Mouse (Mus musculus): ENCODE results near the gene Fsip1. TPM values are rescaled to one million over a fixed set of nuclear protein-coding genes. Genes with fewer than 3 reads are reported as not detected.
A peak's percentile ranks its signal among the peaks of the same experiment; 100 is the strongest.

The Fsip1 gene
- total RNA-seq, 2 experiments from 2014 or later: not detected

DNA sequence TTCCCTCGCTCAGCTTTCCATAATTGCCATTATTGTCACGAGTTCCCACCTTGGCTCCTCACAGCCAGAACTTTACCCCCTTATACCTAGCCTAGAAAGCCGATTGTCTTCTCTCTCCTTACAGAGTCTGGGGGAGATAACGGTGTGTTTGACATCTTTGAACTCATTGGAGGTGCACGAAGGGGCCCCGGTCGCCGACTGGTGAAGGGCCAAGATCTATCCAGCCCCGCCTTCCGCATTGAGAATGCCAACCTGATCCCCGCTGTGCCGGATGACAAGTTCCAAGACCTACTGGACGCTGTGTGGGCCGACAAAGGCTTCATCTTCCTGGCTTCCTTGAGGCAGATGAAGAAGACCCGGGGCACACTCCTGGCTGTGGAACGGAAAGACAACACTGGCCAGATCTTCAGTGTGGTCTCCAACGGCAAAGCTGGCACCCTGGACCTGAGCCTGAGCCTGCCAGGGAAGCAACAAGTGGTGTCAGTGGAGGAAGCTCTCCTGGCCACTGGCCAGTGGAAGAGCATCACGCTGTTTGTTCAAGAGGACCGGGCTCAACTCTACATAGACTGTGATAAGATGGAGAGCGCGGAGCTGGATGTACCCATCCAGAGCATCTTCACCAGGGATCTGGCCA lies 143.8 kb downstream of the Fsip1 start:
- intact Hi-C loops (cut with DNase I): loop anchor here (5.0 to 10.0 kb wide), 2 partner anchors 132 to 491 kb away; no protein-coding TSS in a partner anchor
- DNase-seq (ENCODE audit: low spot score): no peak

DNA sequence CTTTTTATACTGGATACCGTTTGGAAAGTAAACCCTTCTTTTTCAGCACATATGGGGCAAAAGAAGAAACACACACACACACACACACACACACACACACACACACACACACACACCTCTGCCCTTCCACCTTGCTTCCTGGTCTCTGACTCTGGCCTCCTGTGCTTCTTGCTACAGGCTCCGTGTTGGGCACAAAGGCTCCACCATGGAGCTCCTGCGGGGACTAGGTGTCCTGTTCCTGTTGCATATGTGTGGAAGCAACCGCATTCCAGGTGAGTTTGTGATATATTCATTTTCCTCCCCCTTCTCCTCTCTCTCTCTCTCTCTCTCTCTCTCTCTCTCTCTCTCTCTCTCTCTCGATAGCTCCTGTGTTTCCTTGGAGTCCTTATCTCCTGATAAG lies 144.3 kb downstream of the Fsip1 start:
- intact Hi-C loops (cut with DNase I): loop anchor here (5.0 to 10.0 kb wide), 2 partner anchors 132 to 490 kb away; no protein-coding TSS in a partner anchor

DNA sequence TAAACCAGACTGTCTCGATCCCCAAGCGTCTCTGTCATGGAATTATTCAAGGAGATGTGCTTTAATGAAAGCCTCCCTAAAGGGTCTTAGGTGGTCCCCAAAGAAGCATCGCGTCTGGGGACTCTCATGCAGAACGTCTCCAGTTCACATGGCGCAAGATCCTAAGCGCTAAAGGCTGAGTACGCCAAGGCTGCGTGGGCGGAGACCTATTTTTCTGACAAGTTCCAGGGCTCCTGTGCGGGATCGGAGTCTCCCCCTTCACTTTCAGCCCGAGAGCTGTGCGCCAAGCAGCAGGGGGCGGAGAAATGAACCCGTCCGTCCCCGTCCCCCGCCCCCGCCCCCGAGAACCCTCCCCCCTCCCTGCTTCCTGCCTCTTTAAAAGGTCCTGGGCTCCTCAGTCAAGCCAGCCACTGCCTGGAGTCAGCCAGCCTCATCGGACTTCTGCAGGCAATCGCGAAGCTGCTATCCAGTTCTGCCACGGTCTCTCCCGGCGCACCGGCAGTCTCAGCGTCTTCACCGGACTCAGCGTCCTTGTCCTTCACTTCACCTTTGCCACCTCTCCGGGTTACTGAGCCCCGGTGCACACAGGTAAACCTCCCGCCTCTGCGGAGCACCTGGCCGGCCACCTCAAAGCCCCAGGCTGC lies 145.2 kb downstream of the Fsip1 start, which contains the start of gene Thbs1:
Gene Thbs1, plus strand, starts transcription at position 389 of the 644 bp plus-strand sequence.
- DNase-seq (ENCODE audit: low spot score): peak; percentile 59
- intact Hi-C loops (cut with DNase I): loop anchor here (1.0 to 10.0 kb wide), 4 partner anchors 133 to 570 kb away; no protein-coding TSS in a partner anchor

More for the DNA sequence above, 144.3 kb downstream of the Fsip1 start:
- DNase-seq (ENCODE audit: low spot score): no peak

DNA sequence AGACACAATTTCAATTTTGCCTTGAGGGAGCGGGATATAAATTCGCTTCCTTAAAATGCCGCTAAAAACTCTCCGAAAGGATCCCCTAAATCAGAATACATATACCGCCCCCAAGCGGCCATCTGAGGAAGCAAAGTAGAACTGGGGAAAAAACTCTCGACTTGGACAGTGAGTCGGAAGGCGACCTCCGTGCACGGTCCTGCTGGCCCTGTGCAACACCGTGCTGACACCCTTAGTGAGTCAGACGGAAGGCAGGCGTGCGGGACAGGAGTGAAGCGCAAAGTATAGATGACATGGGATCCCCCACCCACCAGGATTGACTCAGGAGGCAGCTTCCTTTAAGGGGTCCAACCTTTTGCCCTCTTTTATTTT lies 145.7 kb downstream of the Fsip1 start:
- intact Hi-C loops (cut with DNase I): loop anchor here (1.0 to 10.0 kb wide), 4 partner anchors 134 to 570 kb away; no protein-coding TSS in a partner anchor
- peak; percentile 66 for DNase-seq (ENCODE audit: low spot score)

DNA sequence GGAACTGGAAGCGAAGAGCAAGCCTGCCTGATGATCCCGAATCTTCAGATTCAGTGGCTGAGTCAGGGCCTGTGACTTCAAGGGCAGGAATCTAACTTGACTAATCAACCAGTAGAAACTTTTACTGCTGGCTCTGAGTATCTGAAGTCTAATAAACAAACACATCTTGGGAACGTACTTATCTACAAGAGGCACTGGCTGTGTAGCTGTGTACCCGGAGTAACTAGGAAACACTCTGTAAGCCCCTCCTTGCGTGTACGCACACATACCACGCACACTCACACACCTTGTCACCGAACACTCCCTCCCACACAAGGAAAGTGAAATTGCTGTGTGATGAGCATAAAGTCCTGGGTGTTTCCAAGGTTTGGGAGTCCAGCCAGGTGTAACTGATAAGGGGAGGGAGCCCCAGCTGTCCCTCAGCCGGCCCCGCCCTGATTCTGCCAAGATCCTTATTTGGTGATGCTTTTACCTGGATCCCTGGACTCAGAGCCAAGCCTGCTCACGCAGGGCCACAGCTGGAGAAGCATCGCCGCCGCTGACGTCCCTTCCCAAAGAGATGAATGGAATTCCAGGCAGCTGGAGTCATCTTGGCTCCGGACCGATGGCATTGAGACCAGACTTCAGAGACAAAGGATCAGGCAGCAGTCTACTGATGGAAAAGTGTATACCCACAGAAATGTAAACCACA lies 146.4 kb downstream of the Fsip1 start:
- DNase-seq (ENCODE audit: low spot score): peak; percentile 33
- intact Hi-C loops (cut with DNase I): loop anchor here (2.0 to 10.0 kb wide), 3 partner anchors 134 to 488 kb away; no protein-coding TSS in a partner anchor

DNA sequence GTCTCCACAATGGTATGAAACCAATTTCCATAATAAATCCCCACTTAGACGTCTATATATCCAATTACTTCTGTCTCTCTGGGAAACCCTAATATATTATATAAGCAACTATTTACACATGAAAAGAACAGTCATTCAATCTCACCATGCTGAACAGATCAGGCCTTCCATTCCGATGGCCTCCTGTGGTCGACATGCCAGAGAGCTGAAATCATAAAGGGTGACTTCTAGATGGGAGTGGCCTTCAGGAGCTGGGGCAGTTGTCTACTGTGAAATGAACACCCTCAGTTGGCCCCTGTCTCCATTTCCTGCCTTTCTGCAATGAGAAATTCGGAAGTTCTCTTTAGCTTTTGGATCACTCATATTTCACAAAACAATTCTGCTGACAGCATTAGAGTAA lies 154.6 kb downstream of the Fsip1 start:
- no peak for DNase-seq (ENCODE audit: low spot score)
- intact Hi-C loops (cut with DNase I): loop anchor here (5.0 to 10.0 kb wide), 2 partner anchors 45 to 257 kb away; no protein-coding TSS in a partner anchor

DNA sequence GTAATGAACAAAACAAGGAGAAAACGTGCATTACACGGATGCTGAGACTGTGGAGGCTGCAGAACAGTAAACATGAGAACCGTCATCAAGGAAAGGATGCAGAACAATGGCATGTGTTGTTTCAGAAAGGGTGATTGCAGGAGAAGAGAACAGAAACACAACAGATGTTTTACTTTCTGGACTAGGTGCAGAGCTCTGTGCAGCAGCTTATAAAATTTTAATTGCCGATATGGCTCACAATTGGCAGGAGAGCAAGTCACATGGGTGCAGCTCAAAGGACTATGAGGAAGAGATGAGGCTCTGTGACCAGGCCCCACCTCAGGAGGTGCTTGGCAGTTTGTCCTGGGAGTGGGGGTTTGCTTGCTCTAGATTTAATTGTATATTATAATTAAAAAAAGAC lies 157.7 kb downstream of the Fsip1 start:
- intact Hi-C loops (cut with DNase I): no loop called here
- no peak for DNase-seq (ENCODE audit: low spot score)

DNA sequence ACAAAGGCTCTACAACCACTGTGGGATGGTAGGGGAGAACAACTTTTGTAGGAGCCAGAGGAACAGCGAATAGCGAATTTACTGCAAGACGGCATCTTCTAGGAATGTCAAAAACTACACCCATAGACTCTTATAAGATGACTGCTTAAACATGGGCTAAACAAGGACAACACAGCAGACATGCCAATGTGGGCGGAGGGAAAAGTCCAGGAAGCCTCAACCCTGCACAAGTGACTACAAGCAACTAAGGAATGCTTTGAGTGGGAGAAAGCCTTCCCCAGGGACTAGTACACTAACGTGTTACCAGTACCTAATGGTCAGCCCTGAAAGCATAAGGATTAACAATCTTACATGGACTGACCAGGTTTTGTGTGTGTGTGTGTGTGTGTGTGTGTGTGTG lies 165.5 kb downstream of the Fsip1 start:
- intact Hi-C loops (cut with DNase I): no loop called here
- DNase-seq (ENCODE audit: low spot score): no peak

DNA sequence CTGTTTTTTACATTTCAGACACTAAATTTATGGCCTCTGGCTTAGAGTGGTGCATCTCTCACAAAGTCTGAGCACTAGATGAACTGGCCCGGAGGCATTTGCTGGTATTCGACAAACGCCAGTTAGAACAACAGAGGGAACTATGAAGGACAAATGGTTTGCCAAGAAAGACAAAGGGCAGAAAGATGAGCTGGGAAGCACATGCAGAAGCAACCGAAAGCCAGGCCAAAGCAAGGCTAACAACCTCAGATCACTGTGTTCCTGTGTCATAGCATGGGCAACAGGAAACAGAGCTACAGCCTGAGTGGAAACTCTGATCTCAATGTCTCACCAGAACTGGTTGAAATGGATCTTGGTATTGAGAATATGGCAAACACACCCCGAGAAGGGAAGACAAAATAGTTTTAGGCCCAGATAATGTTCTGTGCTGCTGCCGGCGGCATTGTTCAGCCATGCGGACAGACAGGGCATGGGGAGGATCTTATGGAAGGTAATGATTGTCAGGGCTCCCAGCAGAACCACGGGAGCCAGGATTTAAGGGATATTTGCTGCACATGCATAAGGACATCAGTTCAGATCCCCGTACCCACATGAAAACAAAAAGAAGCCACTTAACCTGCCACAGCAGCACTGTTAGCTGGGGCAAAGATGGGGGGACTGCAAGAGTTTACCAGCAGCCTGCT lies 169.6 kb downstream of the Fsip1 start:
- intact Hi-C loops (cut with DNase I): no loop called here

DNA sequence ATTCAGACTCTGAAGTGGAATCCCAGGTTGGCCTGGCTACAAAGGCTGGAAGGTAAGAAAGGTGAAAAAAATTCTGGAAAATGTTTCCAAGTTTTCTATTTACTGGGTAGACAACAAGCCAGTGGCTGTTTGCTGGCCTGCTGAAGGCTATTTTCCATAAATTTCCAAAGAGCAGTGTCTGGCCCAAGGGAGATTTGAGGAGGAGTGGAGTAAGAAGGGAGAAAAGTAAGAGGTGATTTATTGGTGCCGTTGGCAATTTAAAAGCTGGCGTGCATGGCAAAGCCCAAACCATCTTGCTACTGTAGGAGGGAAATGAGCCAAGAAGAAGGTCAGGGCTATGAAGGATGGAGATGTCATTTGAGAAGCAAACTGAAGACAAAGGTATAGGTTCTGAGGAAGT lies 171.1 kb downstream of the Fsip1 start:
- no peak for DNase-seq (ENCODE audit: low spot score)
- intact Hi-C loops (cut with DNase I): no loop called here

More for the DNA sequence above, 169.6 kb downstream of the Fsip1 start:
- no peak for DNase-seq (ENCODE audit: low spot score)

DNA sequence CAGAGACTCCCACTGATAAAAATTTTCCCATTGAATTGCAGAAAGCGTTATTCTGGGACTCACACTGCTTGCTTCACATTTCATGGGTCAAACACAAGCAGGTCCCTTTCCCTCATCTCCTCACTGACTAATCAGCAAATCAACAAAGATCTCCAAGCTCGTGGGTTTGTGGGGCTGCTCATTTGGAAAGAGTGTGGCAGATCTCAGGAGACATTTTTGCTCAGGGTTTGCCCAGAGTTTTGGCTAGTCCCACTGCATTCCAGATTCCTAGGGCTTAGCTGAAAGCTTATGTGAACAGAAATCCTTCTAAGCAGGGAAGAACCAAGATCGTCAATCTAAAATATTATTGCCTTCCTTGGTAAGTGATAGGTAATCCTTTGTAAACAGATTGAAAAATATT lies 172.1 kb downstream of the Fsip1 start:
- intact Hi-C loops (cut with DNase I): no loop called here
- DNase-seq (ENCODE audit: low spot score): no peak

DNA sequence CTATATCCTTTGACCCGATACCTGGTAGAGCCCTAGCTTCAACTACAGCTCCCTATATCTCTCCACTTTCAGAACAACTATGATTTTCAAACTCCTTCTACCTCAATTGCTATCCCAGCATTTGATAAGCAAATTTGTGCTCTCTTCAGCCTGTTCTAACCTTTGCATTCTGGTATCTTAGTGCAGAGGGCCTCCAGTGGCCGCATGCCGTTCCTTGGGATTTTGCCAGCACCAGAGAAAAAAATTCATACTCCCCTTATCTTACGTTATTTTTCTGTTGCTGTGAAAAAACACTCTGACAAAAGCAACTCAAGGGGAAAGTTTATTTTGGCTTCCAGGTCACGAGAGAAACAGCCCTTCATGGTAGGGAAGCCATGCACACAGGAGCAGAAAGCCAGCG lies 173.1 kb downstream of the Fsip1 start:
- no peak for DNase-seq (ENCODE audit: low spot score)
- intact Hi-C loops (cut with DNase I): no loop called here

DNA sequence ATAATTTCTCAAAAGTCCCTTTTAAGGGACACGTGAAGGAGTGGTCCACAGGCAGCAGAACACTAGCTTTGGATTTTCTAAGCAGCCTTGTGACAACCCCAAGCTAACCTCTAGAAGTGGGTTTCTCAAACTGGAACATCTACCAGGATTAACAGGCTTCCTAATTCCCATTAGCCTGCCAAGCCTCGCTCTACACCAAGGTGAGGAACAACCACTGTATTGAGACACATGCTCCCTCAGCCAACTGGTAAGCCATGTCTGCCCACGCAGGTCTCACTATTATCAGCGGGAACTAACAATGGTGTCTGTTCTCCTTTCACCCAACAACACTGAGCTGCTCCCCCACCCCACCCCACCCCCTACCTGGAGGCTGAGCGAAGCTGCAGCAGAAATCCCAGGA lies 175.2 kb downstream of the Fsip1 start:
- intact Hi-C loops (cut with DNase I): no loop called here
- DNase-seq (ENCODE audit: low spot score): no peak

Small RNA genes within 50 kb of the gene (microRNA-seq; reads per million reads assigned to microRNA genes)
- gene Gm22800: not detected

Other genes with a start within 250 kb of the Fsip1 start
- gene Thbs1, start 145.1 kb downstream of the Fsip1 start, total RNA-seq (2021): 10 to 100 TPM; 13.9 to 14.3 TPM
- under 1 TPM; 0.10 to 0.11 TPM for gene Gpr176, start 116.5 kb upstream of the Fsip1 start, total RNA-seq (2021)
- gene Eif2ak4, start 131.7 kb upstream of the Fsip1 start, total RNA-seq (2021): 1 to 10 TPM; 5.6 to 6.4 TPM
- gene Srp14, start 222.7 kb upstream of the Fsip1 start, total RNA-seq (2021): 100 to 1,000 TPM; 107 to 116 TPM